Mouse (Mus musculus): ENCODE measurements around the gene Asxl2. TPM values are rescaled to one million over a fixed set of nuclear protein-coding genes. Genes with fewer than 3 reads are reported as not detected.
"Not testable (repeated sequence)": the region's sequence is repeated elsewhere in the genome, so short reads cannot be mapped to it uniquely, and the experiment has no call there.

The Asxl2 gene
- total RNA-seq, 2 experiments from 2014 or later = 26.2 to 28.8 TPM

DNA sequence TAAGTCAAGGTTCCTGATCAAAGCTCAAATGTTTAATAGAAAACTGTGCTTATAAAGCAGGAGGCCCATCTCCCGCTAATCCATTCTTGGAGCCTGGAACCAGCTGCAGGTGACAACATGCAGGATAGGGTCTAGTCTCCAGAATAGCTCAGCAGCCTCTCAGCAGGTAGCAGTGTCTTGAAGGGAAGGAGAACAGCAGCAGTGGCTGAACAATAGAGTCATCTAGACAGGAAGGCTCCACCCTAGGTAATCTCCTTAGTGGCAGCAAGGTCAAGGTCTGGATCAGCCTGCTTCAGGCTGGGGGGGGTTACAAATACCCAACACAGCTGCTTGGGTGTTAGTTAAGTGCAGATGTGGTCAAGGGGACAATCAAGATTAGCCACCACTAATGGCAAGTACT lies 108.8 kb downstream of the Asxl2 start:
- DNase-seq (ENCODE audit: low spot score in 2 of 2); intact Hi-C loops (cut with DNase I): not testable (repeated sequence)

DNA sequence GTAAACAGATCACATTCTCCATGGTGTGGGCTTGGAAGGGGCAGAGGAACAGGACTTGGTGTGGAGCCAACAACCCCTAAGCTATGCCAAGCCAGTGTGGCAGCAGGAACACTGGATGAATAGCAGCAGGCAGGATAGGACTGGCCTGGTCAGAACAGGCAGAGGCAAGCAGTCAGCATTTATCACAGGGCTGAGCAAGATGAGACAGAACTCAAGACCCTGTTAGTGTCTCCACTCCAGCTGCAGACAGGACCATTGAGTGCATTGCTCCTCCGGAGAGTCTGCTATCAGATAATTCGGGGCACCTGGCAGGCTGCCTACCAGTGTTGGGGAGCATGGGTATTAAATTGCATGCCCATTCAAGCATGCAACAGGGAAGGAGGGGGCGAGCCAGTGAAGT lies 111.0 kb downstream of the Asxl2 start:
- DNase-seq (ENCODE audit: low spot score in 2 of 2) = no peak

DNA sequence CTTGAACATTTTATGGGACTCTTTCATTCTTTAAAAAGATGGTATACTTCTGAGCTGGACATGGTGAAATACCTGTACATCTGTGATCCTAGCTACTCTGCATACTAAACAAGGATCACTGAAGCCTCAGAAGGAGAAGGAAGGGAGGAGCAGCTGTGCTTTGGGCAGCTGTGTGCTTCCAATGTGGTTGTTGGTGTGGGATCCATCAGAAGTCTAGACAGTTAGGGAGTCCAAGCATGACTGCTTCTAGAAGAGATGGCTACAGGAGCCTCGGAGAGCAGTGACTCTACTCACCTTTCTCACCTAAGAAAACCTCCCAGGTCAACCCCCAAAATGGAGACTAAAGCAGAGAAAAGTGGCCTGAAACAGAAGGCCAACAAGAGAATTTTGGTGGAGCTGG lies 111.4 kb downstream of the Asxl2 start:
- no peak for DNase-seq (ENCODE audit: low spot score in 2 of 2)
- intact Hi-C loops (cut with DNase I) = no loop called here

More for the DNA sequence above, 111.0 kb downstream of the Asxl2 start:
- intact Hi-C loops (cut with DNase I) = no loop called here

GRCm38 (mm10) chr12:3539605-3540004 lies 112.9 kb downstream of the Asxl2 start:
- DNase-seq (ENCODE audit: low spot score in 2 of 2) = no peak
- intact Hi-C loops (cut with DNase I) = no loop called here

DNA sequence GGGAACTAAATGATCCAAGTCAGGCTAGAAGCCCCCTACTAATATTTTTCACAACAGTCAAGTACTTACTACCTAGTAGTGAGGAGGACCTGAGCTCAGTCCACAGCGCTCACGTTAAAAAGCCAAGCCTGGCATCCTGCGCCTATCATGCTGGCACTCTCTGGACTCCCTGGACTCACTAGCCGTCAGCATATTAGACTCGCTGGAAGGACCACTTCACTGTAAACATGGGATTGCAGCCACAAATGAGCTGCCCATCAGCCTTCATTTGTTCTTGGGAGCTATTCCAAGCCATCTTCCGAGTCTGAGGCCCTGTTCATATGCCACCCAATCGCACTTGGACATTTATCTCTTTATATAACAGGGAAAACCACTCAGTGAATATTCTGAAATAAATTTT lies 114.2 kb downstream of the Asxl2 start:
- DNase-seq (ENCODE audit: low spot score in 2 of 2) = no peak
- intact Hi-C loops (cut with DNase I) = no loop called here

DNA sequence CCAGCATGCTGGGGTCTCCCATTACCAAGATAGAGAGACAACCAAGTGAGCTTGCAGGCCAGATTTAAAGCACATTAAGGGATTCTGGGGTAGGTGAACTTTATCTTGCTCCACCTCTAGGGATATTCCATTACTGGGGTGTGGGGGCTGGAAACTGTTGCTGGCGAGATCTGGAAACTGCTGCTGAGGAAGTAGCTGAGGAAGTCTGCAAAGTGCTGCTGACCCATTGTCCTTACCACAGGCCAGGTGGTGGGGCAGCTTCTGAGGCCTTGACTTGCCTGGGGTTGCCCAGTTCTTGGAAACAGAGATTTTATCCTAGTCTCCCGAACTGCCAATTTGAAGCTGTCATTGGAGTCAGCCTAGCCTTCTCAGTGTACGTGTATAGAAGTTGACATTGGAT lies 118.8 kb downstream of the Asxl2 start:
- intact Hi-C loops (cut with DNase I) = no loop called here
- no peak for DNase-seq (ENCODE audit: low spot score in 2 of 2)

DNA sequence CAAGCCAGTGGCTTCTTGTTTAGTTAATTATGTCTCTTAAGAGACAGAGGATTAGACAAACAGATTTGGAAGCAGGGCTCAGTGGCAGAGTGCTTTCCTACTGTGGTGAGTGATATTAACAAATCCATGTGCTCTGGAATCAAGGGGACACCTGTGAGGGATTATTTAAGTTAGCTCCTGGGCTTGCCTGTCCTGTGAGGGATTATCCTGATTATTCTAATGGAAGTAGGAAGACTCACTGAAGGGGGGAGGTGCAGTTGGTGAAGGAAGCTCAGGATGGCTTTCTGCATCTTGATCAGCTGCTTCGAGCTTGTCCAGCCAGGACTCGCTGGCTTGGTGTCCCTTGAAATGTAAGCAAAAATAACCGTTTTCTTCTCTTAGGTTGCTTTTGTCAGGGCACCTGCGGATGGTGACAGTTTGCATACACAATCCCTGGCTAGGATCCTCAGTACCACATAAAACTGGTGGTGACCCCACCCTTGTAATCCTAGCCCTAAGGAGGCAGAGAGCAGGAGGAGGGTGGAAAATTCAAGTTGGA lies 119.5 kb downstream of the Asxl2 start:
- no peak for DNase-seq (ENCODE audit: low spot score in 2 of 2)
- intact Hi-C loops (cut with DNase I) = no loop called here

DNA sequence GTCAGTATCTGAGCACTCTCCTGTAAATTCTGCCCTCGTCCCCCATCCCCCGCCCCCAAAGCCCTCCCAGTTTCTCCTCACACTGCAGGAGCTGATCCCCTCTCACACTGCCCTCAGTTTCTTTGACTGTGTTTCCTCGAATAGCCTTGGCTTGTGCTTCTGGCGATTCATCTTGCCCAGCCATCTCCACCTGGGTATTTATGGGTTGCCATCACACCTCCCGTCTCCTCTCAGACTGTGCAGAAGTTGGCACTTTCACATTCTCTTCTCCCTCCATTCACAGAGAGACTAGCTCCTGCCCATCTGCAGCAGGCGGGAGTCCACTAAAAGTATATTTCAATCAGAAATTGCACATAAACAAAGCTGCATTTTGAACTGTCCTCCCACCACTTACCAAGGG lies 120.1 kb downstream of the Asxl2 start:
- peak in 1 of 2 experiments; percentile 67 for DNase-seq (ENCODE audit: low spot score in 2 of 2)
- intact Hi-C loops (cut with DNase I) = no loop called here

DNA sequence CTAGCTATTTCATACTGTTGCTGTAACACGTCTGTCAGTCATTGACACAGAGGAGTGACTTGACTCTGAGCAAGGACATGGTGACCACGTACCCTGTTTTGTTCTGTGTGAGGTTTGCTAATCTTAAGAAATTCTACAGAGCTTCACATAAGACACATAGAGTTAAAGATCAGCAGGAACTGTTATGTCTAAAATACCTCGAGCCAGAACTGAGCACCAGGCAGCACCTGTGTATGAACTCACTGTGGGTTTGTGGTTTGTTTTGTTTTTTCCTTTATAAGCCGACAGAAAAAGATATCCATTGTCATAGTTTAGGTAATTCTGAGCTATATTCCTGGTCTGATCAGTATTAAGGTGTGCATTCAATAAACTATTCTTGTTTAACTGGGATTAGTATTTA lies 120.8 kb downstream of the Asxl2 start:
- intact Hi-C loops (cut with DNase I) = no loop called here
- DNase-seq (ENCODE audit: low spot score in 2 of 2) = no peak

DNA sequence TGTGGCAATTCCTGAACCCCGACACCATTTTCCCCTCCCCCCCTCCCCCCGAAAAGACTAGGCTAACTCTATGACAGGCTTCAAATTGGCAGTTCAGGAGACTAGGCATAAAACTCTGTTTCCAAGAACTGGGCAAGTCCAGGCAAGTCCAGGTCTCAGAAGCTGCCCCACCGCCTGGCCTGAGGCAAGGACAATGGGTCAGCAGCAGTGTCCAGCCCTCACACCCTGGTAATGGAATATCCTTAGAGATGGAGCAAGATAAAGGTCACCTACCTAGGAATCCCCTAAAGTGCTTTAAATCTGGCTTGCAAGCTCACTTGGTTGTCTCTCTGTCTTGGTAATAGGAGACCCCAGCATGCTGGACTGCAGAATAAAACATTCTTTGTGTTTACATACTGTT lies 121.3 kb downstream of the Asxl2 start:
- intact Hi-C loops (cut with DNase I) = no loop called here
- no peak for DNase-seq (ENCODE audit: low spot score in 2 of 2)

DNA sequence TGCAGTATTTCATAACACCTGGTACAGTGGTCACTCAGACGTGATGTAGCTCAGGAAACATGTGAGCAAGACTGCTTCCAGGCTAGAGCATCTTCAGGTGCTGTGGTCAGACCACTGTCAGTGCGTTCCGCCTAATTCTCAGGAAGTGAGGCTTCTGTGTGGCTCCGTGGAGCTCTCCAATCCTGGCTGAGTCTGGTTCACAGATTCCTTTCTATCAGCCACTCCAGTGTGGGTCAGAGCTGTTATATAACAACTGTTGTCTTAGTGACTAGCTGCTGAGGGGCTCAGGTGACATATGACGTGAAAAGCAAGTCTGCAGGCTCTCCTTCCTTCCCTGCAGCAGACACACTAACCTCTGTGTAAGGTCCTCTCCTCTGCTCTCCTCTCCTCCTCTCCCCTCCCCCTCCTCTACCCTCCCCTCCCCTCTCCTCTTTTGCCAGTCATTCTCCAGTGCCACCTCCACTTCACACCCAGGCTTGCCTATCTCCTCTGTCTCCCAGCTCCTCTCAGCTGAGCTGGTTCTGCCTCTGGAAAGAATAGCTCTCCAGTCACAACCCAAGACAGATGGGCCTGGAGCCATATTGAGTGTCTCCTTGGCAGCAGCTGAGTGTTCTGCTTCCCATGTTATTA lies 122.0 kb downstream of the Asxl2 start:
- DNase-seq (ENCODE audit: low spot score in 2 of 2) = peak; percentile 55 to 85
- intact Hi-C loops (cut with DNase I) = no loop called here

GRCm38 (mm10) chr12:3550280-3550679 lies 123.6 kb downstream of the Asxl2 start:
- no peak for DNase-seq (ENCODE audit: low spot score in 2 of 2)
- intact Hi-C loops (cut with DNase I) = no loop called here

Other genes starting within 250 kb of the Asxl2 start
- 100 to 1,000 TPM; 146 to 147 TPM for gene Rab10, start 116.9 kb upstream of the Asxl2 start, total RNA-seq (2021)
- gene Kif3c, start 61.7 kb upstream of the Asxl2 start, total RNA-seq (2021) = 100 to 1,000 TPM; 191 to 192 TPM
- gene Dtnb, start 145.5 kb downstream of the Asxl2 start, total RNA-seq (2021) = 100 to 1,000 TPM; 105 to 112 TPM

Data from left cerebral cortex, postnatal 25 days (tissue).